Mouse (Mus musculus) 3T3-L1 (cell line): Measurements from ENCODE around the gene Mcm10.

ENCODE experiments used
- DNase-seq: peaks from one replicate; pipeline ENCODE4 v3.0.0-alpha.2; 2015; ENCODE audit warnings: low read depth, low spot score

Mcm10 gene

GRCm38 (mm10) chr2:5012491-5013324 is at the start of gene Mcm10:
Gene Mcm10 (minus strand): TSS chr2:5012791.
- DNase-seq, result peak; percentile 98

GRCm38 (mm10) chr2:5061133-5061708 is 48.6 kb upstream of the Mcm10 start:
- no peak for DNase-seq

GRCm38 (mm10) chr2:5059997-5060396 is 47.4 kb upstream of the Mcm10 start:
- no peak for DNase-seq

GRCm38 (mm10) chr2:5058436-5058835 is 45.8 kb upstream of the Mcm10 start:
- DNase-seq, result no peak

- no peak for DNase-seq
These were observed 38.0 kb upstream of the Mcm10 start for GRCm38 (mm10) chr2:5050562-5050961.

GRCm38 (mm10) chr2:5047016-5047415 is 34.4 kb upstream of the Mcm10 start:
- no peak for DNase-seq

GRCm38 (mm10) chr2:5045269-5045965 is 32.8 kb upstream of the Mcm10 start:
- no peak for DNase-seq

GRCm38 (mm10) chr2:5044321-5044720 is 31.7 kb upstream of the Mcm10 start:
- DNase-seq, result no peak

- no peak for DNase-seq
These were observed 30.8 kb upstream of the Mcm10 start for GRCm38 (mm10) chr2:5043476-5043761.

GRCm38 (mm10) chr2:5042616-5043475 is 30.3 kb upstream of the Mcm10 start:
- DNase-seq, result no peak

- DNase-seq, result no peak
These were observed 29.3 kb upstream of the Mcm10 start for GRCm38 (mm10) chr2:5041854-5042253.

GRCm38 (mm10) chr2:5040281-5041161 is 27.9 kb upstream of the Mcm10 start:
- DNase-seq, result no peak

GRCm38 (mm10) chr2:5039350-5040170 is 27.0 kb upstream of the Mcm10 start:
- DNase-seq, result no peak

GRCm38 (mm10) chr2:5038320-5038719 is 25.7 kb upstream of the Mcm10 start:
- no peak for DNase-seq

GRCm38 (mm10) chr2:5037390-5037789 is 24.8 kb upstream of the Mcm10 start:
- no peak for DNase-seq

GRCm38 (mm10) chr2:5036411-5037076 is 24.0 kb upstream of the Mcm10 start:
- DNase-seq, result no peak

GRCm38 (mm10) chr2:5035241-5035640 is 22.6 kb upstream of the Mcm10 start:
- DNase-seq, result no peak

GRCm38 (mm10) chr2:5034801-5035200 is 22.2 kb upstream of the Mcm10 start:
- DNase-seq, result no peak
